Mouse (Mus musculus) heart, postnatal 0 days (tissue): ENCODE measurements around the gene Il17re. TPM values are rescaled to one million over a fixed set of nuclear protein-coding genes. Genes with fewer than 3 reads are reported as not detected.

Experiments used
- ATAC-seq: fragments of 200-750 bp; cut with Nextera tagmentation; 2 replicates; pipeline ENCODE4 v1.8.0; 2017; ENCODE audit warnings: low read depth, moderate number of reproducible peaks, moderate library complexity; ENCODE audit not compliant: insufficient read depth
- DNase-seq: peaks from one replicate; pipeline ENCODE4 v3.0.0-alpha.2; 2016; ENCODE audit warnings: low spot score
- H3K27ac ChIP-seq: fragments of 300-500 bp; sonication (generic); 2 replicates; pipeline ENCODE4 v1.5.1; 2014; ENCODE audit warnings: low read depth, mild to moderate bottlenecking
- H3K27me3 ChIP-seq: fragments of 300-500 bp; sonication (generic); 2 replicates; pipeline ENCODE4 v1.6.1; 2014; ENCODE audit warnings: low read length, mixed read lengths; ENCODE audit not compliant: control insufficient read depth, insufficient read depth
- H3K36me3 ChIP-seq: fragments of 300-500 bp; sonication (generic); replicated peaks from 2 replicates; pipeline ENCODE4 v1.6.1; 2014; ENCODE audit warnings: low read length, mixed read lengths; ENCODE audit not compliant: control insufficient read depth, insufficient read depth
- H3K4me1 ChIP-seq: fragments of 300-500 bp; sonication (generic); 2 replicates; pipeline ENCODE4 v1.6.1; 2014; ENCODE audit warnings: antibody characterized with exemption; ENCODE audit not compliant: control insufficient read depth, insufficient read depth
- H3K4me2 ChIP-seq: fragments of 300-500 bp; sonication (generic); 2 replicates; pipeline ENCODE4 v1.6.1; 2014; ENCODE audit warnings: low read depth, mild to moderate bottlenecking, low read length, moderate library complexity
- H3K4me3 ChIP-seq: fragments of 300-500 bp; sonication (generic); 2 replicates; pipeline ENCODE4 v1.5.1; 2014; ENCODE audit warnings: low read depth, low read length
- H3K9ac ChIP-seq: fragments of 300-500 bp; sonication (generic); replicated peaks from 2 replicates; pipeline ENCODE4 v1.6.1; 2014; ENCODE audit warnings: low read depth, low read length, mixed read lengths
- H3K9me3 ChIP-seq: fragments of 300-500 bp; sonication (generic); replicated peaks from 2 replicates; pipeline ENCODE4 v1.6.1; 2016; ENCODE audit warnings: low read length; ENCODE audit not compliant: control insufficient read depth
- CTCF ChIP-seq: IDR thresholded peaks from 2 replicates; pipeline ENCODE4 v1.5.1; 2016; ENCODE audit warnings: antibody characterized with exemption, control low read depth, low read depth
- EP300 ChIP-seq: IDR thresholded peaks from 2 replicates; pipeline ENCODE4 v1.6.1; 2016; ENCODE audit warnings: antibody characterized with exemption, low read depth
- WGBS: fragments of 180-500 bp; shearing (Covaris S2); extraction: QIAGEN DNeasy Blood & Tissue Kit; methylation state at CpG from one replicate; pipeline ENCODE4 v1.1.7; 2014; 5-methylcytosine and 5-hydroxymethylcytosine counted together
- polyA plus RNA-seq: library from polyadenylated mRNA; unstranded; fragments of >200 nt; fragmentation: Nextera tagmentation; extraction: Ambion mirVana; gene quantifications from 2 replicates; pipeline ENCODE4 v1.2.1, GENCODE M21; 2015
- total RNA-seq: library from RNA; depleted of rRNA; stranded (reverse); fragments of >200 nt; gene quantifications from 2 replicates; pipeline ENCODE4 v1.2.3, GENCODE M21; 2014; ENCODE audit warnings: low replicate concordance; rRNA removed

Il17re gene
- total RNA-seq (0.70 and 2.2 TPM in 2 replicates), polyA plus RNA-seq (0.85 and 0.91 TPM in 2 replicates)

- Histone ChIP-seq H3K9ac (no peak within 1 kb of the TSS), H3K36me3 (no peaks in the 10 kb centered on the region), H3K9me3 (no peaks in the 10 kb centered on the region), H3K27me3 (no peaks in the 10 kb centered on the region), H3K27ac (no peak within 1 kb of the TSS), H3K4me2 (no peak within 1 kb of the TSS), H3K4me3 (no peak within 1 kb of the TSS), H3K4me1 (no peaks in the 10 kb centered on the region)
- ATAC-seq (no peak), DNase-seq (no peak)
- WGBS: 64% methylated on average over 9 of the region's 10 CpGs
- TF ChIP-seq CTCF (no peak), EP300 (no peak)
Measured at GRCm38 (mm10) chr6:113457952-113458534, at the start of gene Il17re. Gene Il17re (plus strand): TSS chr6:113458484.

- ATAC-seq (no peak), DNase-seq (no peak)
- Histone ChIP-seq H3K4me3 (no peak overlapping the region), H3K9ac (no peak overlapping the region), H3K4me1 (no peaks in the 10 kb centered on the region), H3K4me2 (no peak overlapping the region), H3K9me3 (no peaks in the 10 kb centered on the region), H3K27me3 (no peaks in the 10 kb centered on the region), H3K27ac (no peak overlapping the region), H3K36me3 (peaks cover 12% of the 10 kb centered on the region; the same call in 1 of the 2 replicates)
- TF ChIP-seq EP300: no peak
- no peak for TF ChIP-seq CTCF
- 67% methylated on average over 1 of the region's 1 CpGs for WGBS
Measured at GRCm38 (mm10) chr6:113410001-113410400, 48.3 kb upstream of the Il17re start.

- TF ChIP-seq EP300: no peak
- no peak for TF ChIP-seq CTCF
- Histone ChIP-seq H3K36me3 (peaks cover 8% of the 10 kb centered on the region; the same call in 1 of the 2 replicates), H3K9me3 (no peaks in the 10 kb centered on the region), H3K9ac (no peak overlapping the region), H3K4me2 (no peak overlapping the region), H3K4me1 (peaks cover 9% of the 10 kb centered on the region; the same call in 1 of the 2 replicates), H3K4me3 (no peak overlapping the region), H3K27ac (no peak overlapping the region), H3K27me3 (no peaks in the 10 kb centered on the region)
- DNase-seq (no peak), ATAC-seq (no peak)
- 62% methylated on average over 5 of the region's 5 CpGs for WGBS
Measured at GRCm38 (mm10) chr6:113416416-113416815, 41.9 kb upstream of the Il17re start.

- Histone ChIP-seq H3K27me3 (no peaks in the 10 kb centered on the region), H3K9ac (peak overlapping the region; percentile 67), H3K4me3 (peak overlapping the region; percentile 64), H3K36me3 (peaks cover 8% of the 10 kb centered on the region; the same call in 1 of the 2 replicates), H3K27ac (no peak overlapping the region), H3K4me2 (peak overlapping the region; percentile 82), H3K9me3 (no peaks in the 10 kb centered on the region), H3K4me1 (peaks cover 9% of the 10 kb centered on the region; the same call in 1 of the 2 replicates)
- ATAC-seq (peak; percentile 40), DNase-seq (no peak)
- WGBS: 12% methylated on average over 16 of the region's 16 CpGs
- TF ChIP-seq EP300: no peak
- no peak for TF ChIP-seq CTCF
Measured at GRCm38 (mm10) chr6:113418441-113419198, 39.7 kb upstream of the Il17re start.

- peaks cover 8% of the 10 kb centered on the region; the same call in 1 of the 2 replicates for H3K36me3 ChIP-seq
- ATAC-seq (peak; percentile 98), DNase-seq (peak; percentile 95)
- peak within 1 kb of the TSS; percentile 64 for H3K4me3 ChIP-seq
- no peak within 1 kb of the TSS for H3K27ac ChIP-seq
- no peaks in the 10 kb centered on the region for H3K27me3 ChIP-seq
- under 1% methylated on average over 25 of the region's 25 CpGs for WGBS
- TF ChIP-seq CTCF (no peak), EP300 (no peak)
- H3K9me3 ChIP-seq: no peaks in the 10 kb centered on the region
- peak within 1 kb of the TSS; percentile 82 for H3K4me2 ChIP-seq
- H3K4me1 ChIP-seq: peaks cover 9% of the 10 kb centered on the region; the same call in 1 of the 2 replicates
- peak within 1 kb of the TSS; percentile 67 for H3K9ac ChIP-seq
Measured at GRCm38 (mm10) chr6:113419199-113419587, 39.1 kb upstream of the Il17re start, which contains the start of gene Rpusd3. Gene Rpusd3 (minus strand): TSS chr6:113419340.
